Mouse (Mus musculus) liver, postnatal 0 days (tissue): Measurements from ENCODE around the gene Bach2.

Experiments
- CTCF ChIP-seq: sonication (generic); IDR thresholded peaks from 2 replicates; pipeline ENCODE4 v1.5.1; 2016; ENCODE audit warnings: antibody characterized with exemption, low read depth
- EP300 ChIP-seq: IDR thresholded peaks from 2 replicates; pipeline ENCODE4 v1.6.1; 2016; ENCODE audit warnings: antibody characterized with exemption, low read depth, mild to moderate bottlenecking

GRCm38 (mm10) chr4:32413063-32413462 lies 174.5 kb downstream of the Bach2 start:
- TF ChIP-seq EP300, result no peak
- no peak for TF ChIP-seq CTCF
